Mouse (Mus musculus) erythroblast, embryonic 14.5 days (primary cell): ENCODE results near the gene Med22.

Source experiments
- GATA1 ChIP-seq: IDR thresholded peaks from 2 replicates; pipeline ENCODE4 v1.6.1; 2012; ENCODE audit warnings: low read length, inconsistent platforms, mixed read lengths
- TAL1 ChIP-seq: IDR thresholded peaks from 3 replicates; pipeline ENCODE4 v1.6.1; 2012; ENCODE audit warnings: low read length, inconsistent platforms, mixed read lengths

GRCm38 (mm10) chr2:26913416-26914147, 3.1 kb upstream of the Med22 start:
- no peak for TF ChIP-seq GATA1
- no peak for TF ChIP-seq TAL1
